Mouse (Mus musculus) left cerebral cortex, postnatal 36 days (tissue): Measurements from ENCODE around the gene Lgi2. TPM values are rescaled to one million over a fixed set of nuclear protein-coding genes. Genes with fewer than 3 reads are reported as not detected.

Experiments
- DNase-seq, 2 experiments: peaks; one replicate each; pipeline ENCODE4 v3.0.0; 2021 to 2022; ENCODE audit warnings: low spot score in 2 of 2, mixed read lengths in 1 of 2
- intact Hi-C: fragments of 180-260 bp; cut with DNase I; formaldehyde crosslinking; loops from one replicate; pipeline ENCODE4 v1.15.1; 2025
- total RNA-seq, 2 experiments: library from RNA; stranded (reverse); gene quantifications; 2 replicates each; pipeline ENCODE4 v1.2.3; 2021

The Lgi2 gene
- 10 to 100 TPM; 52.5 to 56.3 TPM for total RNA-seq

- peak; percentile 24 to 72 for DNase-seq
- intact Hi-C loops = loop anchor here (5.0 to 10.0 kb wide), 2 partner anchors 51 to 89 kb away; no protein-coding TSS in a partner anchor
Observed at GRCm38 (mm10) chr5:52565813-52566531, at the start of gene Lgi2. TSS of gene Lgi2 (minus strand) at chr5:52566462.

- no peak for DNase-seq
Observed at GRCm38 (mm10) chr5:52615421-52615820, 49.2 kb upstream of the Lgi2 start.

GRCm38 (mm10) chr5:52614686-52615085 is 48.4 kb upstream of the Lgi2 start:
- intact Hi-C loops = loop anchor here (5.0 kb wide), 1 partner anchor 47 kb away; the partner anchor contains the start of gene Lgi2
- DNase-seq = no peak

More at GRCm38 (mm10) chr5:52615421-52615820, 49.2 kb upstream of the Lgi2 start:
- intact Hi-C loops = loop anchor here (5.0 kb wide), 1 partner anchor 48 kb away; the partner anchor contains the start of gene Lgi2

- DNase-seq = no peak
- intact Hi-C loops = no loop called here
Observed at GRCm38 (mm10) chr5:52612776-52613175, 46.5 kb upstream of the Lgi2 start.

GRCm38 (mm10) chr5:52611315-52611895 is 45.1 kb upstream of the Lgi2 start:
- no peak for DNase-seq
- intact Hi-C loops = no loop called here

DNA sequence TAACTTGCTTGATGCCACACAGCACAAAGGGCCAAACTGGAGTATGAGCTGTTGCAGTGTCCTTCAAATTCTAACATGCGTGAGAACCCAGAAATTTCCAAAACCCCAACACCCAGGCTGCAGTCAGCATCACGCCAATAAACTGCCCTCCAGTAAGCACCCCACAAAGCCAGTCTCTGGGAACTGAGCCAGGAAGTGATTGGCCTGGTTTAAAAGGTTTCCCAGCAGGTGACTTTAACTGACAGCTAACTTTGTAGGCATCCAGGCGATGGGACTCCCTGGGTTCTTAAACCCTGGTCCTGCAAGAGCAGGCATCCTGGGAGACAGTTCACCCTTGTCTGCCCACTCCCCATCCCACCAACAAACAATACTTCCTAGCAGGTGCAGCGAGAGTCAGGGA is 44.0 kb upstream of the Lgi2 start:
- intact Hi-C loops = no loop called here
- DNase-seq = no peak

DNA sequence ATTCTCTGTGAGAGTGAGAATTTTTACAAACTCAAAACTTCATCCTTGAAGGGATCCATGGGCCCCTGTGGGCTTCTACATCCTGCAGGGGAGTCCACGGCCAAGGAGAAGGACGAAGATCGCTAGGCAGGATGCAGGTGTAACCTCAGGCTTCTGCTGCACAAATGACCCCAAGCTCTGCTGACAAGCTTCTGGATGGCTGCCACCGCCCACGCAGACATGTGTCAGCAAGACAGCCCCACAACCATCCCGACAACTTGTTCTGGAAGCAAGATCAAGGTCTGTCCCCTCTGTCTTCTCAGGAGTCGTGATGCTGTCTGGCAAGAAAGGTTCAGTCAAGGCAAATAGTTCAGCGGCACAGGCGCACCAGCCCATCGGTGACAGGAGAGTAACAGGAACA is 43.4 kb upstream of the Lgi2 start:
- intact Hi-C loops = no loop called here

GRCm38 (mm10) chr5:52604582-52605041 is 38.4 kb upstream of the Lgi2 start:
- DNase-seq = no peak
- intact Hi-C loops = no loop called here

More for the DNA sequence above, 43.4 kb upstream of the Lgi2 start:
- DNase-seq = no peak

DNA sequence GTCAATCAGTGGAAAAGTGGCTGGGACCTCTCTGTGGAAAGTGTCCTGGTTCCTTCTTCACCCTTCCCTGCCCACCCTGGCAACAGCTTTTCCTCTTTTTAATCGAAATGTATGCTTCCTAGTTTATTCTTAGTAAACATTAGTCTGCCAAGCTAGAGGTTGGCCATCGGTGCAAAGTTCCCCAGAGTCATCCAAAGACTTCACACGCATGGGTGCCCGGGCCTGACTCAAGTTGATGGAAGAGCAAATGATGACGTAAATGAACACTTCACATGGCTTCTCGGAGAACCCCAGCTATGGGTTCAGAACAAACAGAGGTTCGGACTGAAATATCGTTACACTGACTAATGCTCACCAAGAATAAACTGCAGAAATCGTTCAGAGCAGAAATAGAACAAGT is 24.4 kb upstream of the Lgi2 start:
- DNase-seq = no peak
- intact Hi-C loops = no loop called here

GRCm38 (mm10) chr5:52588650-52589049 is 22.4 kb upstream of the Lgi2 start:
- DNase-seq = no peak
- intact Hi-C loops = no loop called here

GRCm38 (mm10) chr5:52587291-52587733 is 21.1 kb upstream of the Lgi2 start:
- intact Hi-C loops = no loop called here
- no peak for DNase-seq

DNA sequence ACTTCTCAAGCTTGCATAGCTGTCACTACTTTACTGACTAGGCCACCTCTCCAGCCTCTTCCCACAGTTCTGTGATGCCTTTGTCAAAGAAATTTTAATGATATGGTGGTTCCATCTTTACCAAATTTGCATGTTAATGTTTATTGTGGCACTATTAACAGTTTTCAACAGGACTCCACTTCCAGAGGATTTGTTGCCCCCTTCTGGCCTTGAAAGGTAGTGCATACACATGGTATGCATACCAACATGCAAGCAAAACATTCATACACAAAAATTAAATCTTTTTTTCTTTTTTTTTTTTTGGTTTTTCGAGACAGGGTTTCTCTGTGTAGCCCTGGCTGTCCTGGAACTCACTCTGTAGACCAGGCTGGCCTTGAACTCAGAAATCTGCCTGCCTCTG is 6.3 kb upstream of the Lgi2 start:
- DNase-seq = no peak

DNA sequence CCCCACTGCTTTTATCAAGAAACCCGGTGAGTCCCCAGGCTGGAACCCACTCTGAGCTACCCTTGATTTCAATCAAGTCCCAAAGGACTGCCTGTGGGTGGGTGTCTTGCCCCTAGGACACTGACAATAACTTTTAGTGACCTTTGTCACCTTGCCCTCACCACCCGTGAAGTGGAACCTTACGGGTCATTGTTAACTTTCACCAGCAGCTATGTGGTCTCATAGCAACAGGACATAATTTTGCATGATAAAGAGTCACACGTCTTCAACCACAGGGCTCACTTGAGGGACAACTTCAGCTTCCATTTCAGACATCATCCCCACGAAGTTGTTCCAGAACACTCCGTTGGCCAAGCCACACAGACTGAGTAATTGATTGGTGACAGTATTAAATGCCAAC is 4.5 kb upstream of the Lgi2 start:
- no peak for DNase-seq
- intact Hi-C loops = no loop called here

More for the DNA sequence above, 6.3 kb upstream of the Lgi2 start:
- intact Hi-C loops = no loop called here

GRCm38 (mm10) chr5:52565214-52565812 is 949 bp downstream of the Lgi2 start:
- intact Hi-C loops = loop anchor here (5.0 to 10.0 kb wide), 2 partner anchors 52 to 89 kb away; no protein-coding TSS in a partner anchor
- no peak for DNase-seq

GRCm38 (mm10) chr5:52564351-52564750 is 1.9 kb downstream of the Lgi2 start:
- no peak for DNase-seq
- intact Hi-C loops = loop anchor here (10.0 kb wide), 1 partner anchor 90 kb away; no protein-coding TSS in a partner anchor

DNA sequence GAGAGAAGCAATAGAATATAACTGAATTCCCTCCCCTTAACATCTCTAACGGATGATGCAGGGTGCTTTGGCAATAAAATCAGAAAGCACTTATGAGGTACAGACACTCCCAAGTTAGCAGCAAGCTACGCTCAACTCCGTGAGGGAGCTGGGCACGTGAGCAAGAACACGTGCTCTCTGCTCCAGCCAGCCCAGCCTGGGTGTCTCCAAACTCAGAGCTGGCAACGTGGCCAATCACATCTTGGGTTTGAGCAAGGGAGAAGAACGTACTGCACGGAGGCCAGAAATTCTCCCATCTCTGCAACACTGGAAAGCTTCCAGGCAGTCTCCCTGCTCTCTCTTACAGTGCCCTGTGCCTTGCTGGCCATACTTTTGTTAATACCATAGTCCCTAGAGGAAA is 6.0 kb downstream of the Lgi2 start:
- intact Hi-C loops = loop anchor here (10.0 kb wide), 1 partner anchor 95 kb away; no protein-coding TSS in a partner anchor
- DNase-seq = no peak

DNA sequence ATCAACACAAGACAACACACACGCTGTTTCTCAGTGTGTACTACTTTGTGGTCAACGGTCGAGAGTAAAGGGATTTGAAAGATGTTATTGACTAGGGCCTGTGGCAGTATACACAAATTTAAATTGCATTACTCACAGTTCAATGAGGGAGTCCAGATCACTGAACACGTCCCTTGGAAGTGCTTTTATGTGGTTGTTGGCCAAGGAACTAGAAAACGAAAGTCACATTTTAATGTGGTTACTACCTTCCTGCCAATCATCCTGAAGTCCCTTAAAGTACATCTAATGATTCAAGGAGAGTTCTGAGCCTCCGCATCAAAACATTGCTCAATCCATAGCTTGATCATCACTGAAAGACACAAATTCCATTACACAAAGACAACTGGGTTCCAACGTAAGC is 10.7 kb downstream of the Lgi2 start:
- no peak for DNase-seq
- intact Hi-C loops = no loop called here

DNA sequence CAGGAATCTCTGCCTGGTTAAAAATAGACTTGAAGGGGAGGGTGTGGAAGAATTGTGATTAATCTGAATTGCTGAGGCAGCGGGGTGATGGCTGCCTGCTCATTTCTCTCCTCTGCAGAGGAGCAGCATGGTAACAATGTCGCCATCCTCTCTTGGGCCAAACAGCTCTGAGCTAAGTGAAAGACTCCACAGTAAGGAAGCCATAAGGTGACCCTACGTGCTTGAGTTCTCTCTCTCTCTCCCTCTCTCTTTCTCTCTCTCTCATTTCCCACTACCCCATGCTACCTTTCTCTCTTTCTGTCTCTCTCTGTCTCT is 15.0 kb downstream of the Lgi2 start:
- intact Hi-C loops = no loop called here
- DNase-seq = no peak

GRCm38 (mm10) chr5:52550613-52551317 is 15.5 kb downstream of the Lgi2 start:
- intact Hi-C loops = no loop called here
- no peak for DNase-seq

GRCm38 (mm10) chr5:52546950-52547349 is 19.3 kb downstream of the Lgi2 start:
- no peak for DNase-seq
- intact Hi-C loops = no loop called here
